Mouse (Mus musculus): Measurements from ENCODE around the gene Cldn14. TPM values are rescaled to one million over a fixed set of nuclear protein-coding genes. Genes with fewer than 3 reads are reported as not detected.

Cldn14 gene
- polyA plus RNA-seq, 1 experiment = 1.7 TPM

DNA sequence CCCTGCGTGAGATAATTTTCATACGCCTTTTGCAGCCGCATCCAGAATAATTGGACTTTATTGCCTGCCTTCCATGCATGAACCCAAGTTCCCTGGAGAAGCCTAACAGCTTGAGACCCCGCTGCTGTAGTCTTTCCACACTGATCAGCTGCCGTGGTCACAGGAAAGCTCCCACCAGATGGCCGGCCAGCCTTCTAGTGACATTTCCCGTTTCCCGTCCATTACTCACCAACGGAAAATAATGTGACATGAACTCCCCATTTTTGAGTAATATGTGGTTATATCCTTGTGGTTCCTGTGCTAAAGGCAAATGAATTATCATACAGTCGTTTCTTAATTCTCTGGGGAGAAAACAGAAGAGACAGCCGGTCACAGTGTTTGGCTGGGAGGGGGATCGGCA lies 51.2 kb downstream of the Cldn14 start:
- DNase-seq (ENCODE audit: extremely low spot score in 1 of 2, low spot score in 1 of 2) = no peak

DNA sequence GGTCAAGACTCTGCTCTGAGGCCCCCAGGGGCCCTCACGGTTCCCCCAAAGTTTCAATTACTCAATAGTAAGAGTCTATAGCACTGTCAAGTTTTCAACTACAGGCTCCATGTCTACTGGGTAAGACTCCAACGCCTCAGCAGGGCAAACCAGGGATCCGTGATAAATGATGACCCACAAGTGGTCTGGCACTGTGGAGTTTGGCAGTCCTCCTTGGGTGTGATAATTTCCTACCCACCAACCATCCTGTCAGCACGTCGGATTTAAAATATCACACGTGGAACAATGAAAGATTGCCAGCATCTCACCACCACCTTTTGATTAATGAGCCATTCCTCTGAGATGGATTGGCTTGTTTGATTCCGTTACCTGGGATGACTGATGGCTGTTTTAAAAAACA lies 51.7 kb downstream of the Cldn14 start:
- DNase-seq (ENCODE audit: extremely low spot score in 1 of 2, low spot score in 1 of 2) = no peak

DNA sequence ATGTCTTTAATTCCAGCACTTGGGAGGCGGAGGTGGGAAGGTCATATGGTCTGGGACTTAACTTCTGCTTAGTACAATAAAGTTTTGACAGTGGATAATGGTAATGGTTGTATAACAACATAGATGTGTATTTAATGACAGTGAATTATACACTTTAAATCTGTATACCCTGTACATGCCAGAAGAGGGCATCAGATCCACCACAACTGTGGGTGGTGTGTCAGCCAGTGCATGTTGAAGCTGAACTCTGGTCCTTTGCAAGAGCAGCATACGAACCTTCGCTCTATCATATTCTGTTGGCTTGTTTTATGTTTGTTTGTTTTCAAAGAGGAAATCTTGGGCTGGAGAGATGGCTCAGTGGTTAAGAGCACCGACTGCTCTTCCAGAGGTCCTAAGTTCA lies 61.2 kb downstream of the Cldn14 start:
- DNase-seq (ENCODE audit: extremely low spot score in 1 of 2, low spot score in 1 of 2) = no peak

DNA sequence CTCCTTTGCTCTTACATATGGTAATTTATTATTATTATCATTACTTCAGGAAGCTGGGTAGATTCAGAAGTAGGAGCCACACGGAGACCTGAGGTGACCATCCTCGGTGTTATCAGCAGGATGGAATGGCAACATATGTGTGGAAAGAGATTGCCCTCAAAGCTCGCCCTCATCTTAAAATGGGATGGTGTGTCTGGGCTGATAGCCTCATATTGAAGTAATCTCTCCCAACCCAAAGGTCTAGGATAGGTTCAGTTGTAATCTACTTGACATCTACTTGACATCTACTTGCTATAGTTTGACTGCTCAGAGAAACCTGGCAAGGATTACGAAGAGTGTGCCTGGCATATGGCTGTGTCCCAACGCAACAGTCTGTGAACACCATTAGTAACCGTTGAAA lies 64.3 kb downstream of the Cldn14 start:
- DNase-seq (ENCODE audit: extremely low spot score in 1 of 2, low spot score in 1 of 2) = no peak

DNA sequence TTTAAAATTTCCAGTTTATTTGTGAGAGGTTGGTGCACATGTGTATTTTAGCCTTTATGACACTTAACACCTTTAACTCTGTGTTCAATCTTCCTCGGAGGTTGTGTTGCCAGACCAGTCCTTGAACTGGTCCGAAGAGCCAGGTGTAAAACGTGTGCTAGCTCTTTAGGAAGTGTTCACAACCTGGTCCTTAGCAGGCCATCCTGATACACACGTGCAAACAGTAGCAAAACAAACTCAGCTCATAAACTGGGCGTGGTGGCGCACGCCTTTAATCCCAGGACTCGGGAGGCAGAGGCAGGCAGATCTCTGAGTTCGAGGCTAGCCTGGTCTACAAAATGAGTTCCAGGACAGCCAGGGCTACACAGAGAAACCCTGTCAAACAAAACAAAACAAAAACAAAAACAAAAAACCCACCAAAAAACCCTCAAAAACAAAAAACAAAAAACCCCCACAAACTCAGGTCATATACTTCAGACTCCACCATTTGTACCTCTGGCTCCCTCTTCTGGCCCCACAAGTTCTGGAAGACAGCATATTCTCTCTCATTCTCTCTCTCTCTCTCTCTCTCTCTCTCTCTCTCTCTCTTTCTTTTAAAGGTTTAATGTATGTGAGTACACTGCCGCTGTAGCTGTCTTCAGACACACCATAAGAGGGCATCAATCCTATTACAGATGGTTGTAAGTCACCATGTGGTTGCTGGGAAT lies 65.7 kb downstream of the Cldn14 start:
- no peak for DNase-seq (ENCODE audit: extremely low spot score in 1 of 2, low spot score in 1 of 2)

DNA sequence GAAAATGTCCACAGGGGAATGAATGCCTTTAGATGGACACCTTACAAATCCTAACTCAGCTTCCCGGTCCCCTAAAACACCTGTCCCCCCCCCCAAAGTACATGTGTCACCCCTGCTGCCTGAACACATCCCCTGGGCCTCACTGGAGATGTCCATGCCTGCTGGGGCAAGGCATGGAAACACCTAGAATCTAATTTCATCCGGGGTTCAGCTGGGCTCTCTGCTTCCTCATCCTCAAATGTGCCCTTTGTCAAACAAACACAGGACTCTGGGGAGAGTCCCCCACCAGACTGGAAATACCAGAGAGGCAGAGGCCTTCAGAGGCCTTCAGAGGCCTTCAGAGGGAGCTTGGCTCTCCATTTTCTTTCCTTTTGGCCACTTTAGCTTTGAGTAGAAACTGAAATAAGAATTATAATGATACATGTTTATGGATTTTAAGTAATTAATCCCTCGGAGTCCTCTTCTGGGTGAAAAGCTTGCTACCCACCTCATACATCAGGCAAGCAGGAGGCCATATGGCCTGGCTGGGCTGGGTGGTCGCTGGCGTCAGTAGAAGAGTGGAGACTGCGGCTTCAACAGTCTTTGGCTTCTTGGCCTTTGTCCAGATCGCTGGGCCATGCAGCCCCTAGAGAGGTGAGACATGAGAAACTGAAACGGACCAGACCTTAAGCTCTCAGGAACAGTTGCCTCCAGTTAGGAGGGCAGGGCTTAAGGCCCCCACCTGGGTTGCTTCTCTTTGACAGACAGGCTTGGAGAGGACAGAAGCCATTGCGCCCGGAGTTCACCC lies 66.7 kb downstream of the Cldn14 start:
- DNase-seq (ENCODE audit: extremely low spot score in 1 of 2, low spot score in 1 of 2) = no peak

DNA sequence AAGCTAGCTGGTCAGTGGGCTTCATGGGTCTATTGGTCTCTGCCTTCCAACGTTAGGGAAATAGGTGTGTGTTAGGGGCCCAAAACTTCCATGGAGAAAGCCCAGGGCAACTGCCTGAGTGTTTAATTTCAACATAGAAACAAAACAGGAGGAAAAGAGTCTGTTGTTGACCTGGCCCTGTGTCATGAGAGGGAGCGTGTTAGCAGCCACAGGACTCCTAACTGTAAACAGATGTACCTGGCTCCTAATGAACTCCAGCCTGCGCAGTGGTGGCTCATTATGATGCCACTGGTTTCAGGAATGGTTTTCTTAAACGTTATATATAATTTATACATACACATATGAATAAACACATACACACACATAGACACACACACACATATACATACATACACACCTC lies 68.7 kb downstream of the Cldn14 start:
- no peak for DNase-seq (ENCODE audit: extremely low spot score in 1 of 2, low spot score in 1 of 2)

DNA sequence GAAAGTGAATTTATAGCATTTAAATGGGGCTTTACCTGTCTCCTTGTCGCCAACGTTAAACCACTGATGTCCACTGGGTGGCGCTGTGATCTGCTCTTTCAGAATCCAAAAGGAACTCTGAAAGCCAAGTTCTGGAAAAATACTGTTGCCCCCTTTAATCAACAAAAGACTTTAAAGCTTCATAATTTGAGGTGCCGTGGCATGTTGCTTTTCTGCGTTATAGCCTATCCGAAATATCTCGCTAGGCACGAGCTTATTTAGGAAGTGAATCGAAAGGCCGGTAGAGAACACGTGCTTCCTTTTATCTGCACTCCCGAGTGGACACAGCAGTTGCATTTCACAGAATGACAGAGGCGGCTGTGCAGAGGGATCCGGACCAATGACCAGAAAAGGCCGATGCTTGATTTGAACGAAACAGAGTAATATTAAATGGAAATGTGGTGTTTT lies 70.2 kb downstream of the Cldn14 start:
- DNase-seq (ENCODE audit: extremely low spot score in 1 of 2, low spot score in 1 of 2) = peak in 1 of 2 experiments; percentile 88

DNA sequence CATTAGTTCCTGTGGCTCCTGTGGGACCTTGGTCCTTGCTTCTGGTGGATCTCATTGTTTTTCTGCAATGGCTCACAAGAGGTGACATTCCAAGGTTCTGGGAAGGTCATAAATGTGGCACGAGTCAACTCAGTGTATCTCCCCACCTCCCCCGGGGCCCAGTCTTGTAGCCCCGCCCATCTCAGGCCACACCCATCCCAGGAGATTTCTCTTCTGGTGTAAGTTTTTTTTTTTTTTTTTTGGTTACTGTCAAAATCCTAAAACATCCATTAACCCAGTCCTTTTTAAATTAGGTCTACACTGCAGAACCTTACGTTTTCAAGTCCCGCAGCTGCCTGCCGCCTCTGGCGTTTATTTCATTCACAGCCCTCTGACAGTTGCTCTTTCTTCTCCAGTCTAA lies 73.6 kb downstream of the Cldn14 start:
- no peak for DNase-seq (ENCODE audit: extremely low spot score in 1 of 2, low spot score in 1 of 2)

DNA sequence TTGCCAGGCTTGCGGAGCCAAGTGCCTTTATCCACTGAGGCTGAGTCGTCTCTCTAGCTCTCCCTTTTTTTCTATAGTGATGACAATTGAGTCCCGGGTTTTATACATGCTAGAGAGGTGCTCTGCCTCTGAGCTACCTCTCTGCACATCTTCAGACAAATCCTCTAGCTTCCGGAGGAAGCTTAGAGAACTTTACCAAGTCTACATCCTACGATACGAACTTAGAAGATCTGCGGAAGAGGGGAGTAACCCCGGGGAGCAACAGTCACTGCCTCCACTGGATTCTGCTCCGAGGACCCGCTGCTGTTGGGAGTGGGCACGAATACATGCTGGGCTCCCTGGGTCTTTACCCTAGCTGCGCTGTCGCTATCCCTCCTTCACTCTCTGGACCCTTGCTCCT lies 74.0 kb downstream of the Cldn14 start:
- DNase-seq (ENCODE audit: extremely low spot score in 1 of 2, low spot score in 1 of 2) = no peak

DNA sequence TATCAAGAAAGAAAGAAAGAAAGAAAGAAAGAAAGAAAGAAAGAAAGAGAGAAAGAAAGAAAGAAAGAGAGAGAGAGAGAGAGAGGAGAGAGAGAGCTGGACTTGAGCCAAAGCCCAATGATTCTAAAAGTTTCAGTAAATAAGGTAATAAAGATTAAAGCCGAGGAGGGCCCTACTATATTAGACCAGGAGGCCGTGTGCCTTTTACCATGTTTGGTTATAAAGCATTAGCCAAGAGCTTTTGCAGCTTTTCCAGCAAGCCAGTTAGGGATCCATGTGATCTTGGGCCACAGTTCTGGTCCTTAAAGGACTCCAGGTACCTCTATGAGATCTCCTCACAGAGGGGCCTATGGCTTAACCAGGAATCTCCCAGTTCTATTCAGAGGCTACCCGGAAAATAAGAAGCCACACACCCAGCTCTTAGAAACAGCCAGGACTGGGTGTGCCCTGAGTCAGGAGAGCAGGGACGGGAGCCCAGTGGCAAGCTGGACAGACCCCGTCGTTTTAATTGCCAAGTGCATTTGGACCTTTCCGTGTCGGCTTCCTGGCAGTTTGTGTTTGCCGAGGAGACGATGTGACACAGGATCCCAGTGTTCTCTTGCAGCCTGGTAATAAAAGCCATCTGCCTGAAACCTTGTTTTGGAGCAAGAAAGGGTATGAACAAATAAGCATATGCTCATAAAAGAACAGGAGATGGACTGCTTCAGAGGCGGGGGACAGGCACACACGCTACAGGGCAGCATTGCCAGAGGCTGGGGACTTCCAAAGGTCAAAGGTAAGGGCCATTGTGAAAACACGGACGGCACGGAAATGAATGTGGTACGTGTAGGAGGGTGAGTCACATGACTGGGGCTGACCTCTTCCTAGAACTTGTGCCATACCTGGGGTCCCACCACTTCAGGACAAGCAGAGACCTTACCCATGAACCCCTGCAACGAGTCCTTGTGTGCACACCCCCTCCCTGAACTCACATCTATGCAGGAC lies 76.2 kb downstream of the Cldn14 start:
- DNase-seq (ENCODE audit: extremely low spot score in 1 of 2, low spot score in 1 of 2) = no peak

DNA sequence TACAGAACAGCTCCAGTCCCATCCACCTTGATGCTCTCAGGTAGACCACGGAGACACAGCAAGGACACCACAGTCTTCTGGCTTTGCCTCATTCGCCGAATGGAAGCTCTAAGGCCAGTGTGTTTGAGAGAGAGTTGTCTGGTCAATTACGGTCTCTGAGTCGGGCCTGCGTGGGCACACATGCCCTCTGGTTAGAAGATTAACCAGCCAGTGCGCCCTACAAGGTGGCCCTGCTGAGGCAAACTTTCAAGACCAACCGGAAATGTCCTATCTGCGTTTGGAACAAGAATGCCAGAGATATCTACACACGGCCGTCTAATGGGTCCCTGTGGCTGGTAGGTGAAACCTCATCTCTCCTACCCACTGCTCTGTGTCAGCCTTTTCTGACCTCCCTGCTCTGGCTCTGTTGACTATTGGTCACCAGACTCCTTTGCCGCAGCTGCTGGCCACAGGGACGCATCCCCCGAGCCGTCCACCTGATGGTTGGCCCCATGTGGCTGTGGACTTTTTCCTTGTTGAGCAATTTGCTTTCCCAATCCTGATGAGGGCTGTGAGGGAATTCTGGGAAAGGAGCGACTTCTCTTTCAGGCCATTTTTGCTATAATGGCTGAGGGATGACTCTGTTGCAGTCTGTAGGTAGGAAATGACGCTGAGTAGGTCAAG lies 79.1 kb downstream of the Cldn14 start:
- DNase-seq (ENCODE audit: extremely low spot score in 1 of 2, low spot score in 1 of 2) = no peak

DNA sequence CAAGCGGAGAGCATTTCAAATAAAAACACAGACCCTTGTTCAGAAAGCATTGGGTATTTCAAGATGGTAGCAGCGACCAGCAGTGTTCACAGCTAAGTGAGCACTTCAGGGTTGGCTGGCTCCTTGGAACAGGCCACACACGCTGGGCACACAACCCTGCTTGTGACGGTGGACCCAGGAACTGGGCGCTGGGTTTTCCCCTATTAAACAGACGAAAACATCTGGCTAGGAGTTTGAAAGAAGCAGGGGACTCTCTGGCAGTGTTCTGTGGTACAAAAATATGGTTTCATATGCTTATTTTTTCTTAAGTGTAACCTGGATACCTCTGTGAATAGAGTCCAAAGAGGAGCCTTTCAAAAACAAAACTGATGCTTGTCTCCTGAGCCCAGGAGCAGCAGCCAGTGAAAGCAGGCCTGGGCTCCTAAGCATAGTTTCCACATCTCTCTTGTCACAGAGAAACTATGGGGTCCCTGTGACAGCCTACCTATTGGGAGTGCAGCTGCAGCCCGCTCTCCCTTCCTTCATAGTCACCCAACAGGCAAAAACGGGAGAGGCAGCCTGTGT lies 82.9 kb downstream of the Cldn14 start:
- DNase-seq (ENCODE audit: extremely low spot score in 1 of 2, low spot score in 1 of 2) = no peak

DNA sequence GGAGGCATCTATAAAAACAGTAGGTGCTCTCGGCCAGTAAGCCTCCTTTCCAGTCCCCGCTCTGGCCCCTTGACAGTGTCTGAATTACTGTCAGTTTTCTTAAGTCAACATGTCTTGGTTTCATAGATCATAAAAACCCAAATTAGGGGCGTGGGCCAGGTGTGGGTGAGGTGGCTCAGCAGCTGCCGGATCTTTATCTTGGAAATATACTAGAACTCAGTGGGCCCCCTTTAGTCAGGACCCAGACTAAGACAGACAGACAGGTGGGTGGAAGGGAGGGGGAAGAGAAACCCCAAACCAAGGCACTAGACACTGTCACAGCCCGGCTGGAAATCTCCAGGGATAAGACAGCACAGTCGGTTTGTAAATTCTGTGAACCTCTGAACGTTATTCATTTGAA lies 84.8 kb downstream of the Cldn14 start:
- DNase-seq (ENCODE audit: extremely low spot score in 1 of 2, low spot score in 1 of 2) = no peak

DNA sequence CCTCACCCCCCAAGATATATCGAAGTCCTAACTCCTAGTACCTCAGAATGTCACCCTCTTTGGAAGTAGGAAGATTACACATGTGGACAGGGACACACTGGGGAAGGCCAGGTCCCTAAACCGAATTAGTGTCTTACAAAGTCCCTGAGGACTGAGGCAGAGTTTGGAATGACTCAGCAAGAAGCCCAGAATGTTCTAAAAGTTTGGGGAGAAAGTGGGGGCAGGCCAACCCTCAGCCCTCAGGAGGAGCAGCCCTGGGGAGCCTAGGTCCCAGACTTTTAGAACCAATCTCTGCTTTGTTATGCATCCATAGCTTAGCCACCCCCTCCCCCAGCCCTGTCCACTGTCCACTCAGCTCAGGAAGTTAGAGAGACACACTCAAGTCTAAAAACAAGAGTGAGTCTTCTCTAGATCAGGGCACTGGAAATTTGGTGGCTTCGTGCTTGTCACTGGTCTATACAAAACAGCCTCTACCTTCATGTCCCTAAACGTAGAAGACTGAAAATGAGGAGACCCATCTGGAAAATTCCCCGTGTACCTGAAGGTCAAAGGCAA lies 85.7 kb downstream of the Cldn14 start:
- DNase-seq (ENCODE audit: extremely low spot score in 1 of 2, low spot score in 1 of 2) = no peak

DNA sequence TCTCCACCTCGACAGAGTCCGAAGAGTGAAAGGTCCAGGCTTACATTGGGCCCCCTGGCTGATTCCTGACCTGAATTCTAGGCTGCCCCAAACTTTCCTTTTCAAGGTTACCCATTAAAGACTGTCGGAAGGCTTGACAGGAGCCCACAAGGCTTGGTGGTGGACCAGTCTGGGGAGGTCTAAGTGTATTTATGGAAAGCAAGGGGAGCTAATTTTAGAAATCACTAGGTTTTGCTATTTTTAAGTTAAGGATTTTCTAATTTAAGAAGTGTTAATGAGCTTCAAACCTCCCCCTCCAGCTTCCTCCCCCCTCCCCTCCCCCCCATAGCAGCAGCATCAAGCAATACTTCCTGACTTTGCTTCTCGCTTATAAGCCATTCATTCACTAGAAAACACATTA lies 88.0 kb downstream of the Cldn14 start:
- no peak for DNase-seq (ENCODE audit: extremely low spot score in 1 of 2, low spot score in 1 of 2)

DNA sequence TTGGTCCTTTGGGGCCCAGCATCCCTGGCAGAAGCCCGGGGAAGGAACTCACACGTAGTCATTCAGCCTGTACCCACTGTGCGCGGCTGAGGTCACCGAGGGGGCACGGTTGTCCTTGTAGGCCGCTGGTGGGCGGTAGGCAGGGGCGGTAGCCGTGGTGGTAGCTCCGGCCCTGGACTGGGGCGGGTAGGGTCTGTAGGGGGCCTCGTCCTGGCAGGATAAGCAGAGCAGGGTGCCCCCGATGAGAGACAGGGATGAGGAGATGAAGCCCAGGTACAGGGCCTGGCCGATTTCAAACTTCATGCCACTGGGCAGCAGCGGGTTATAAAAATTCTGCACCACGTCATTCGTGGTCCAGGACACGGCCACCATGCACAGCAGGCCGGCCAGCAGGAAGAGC lies 89.4 kb downstream of the Cldn14 start:
- no peak for DNase-seq (ENCODE audit: extremely low spot score in 1 of 2, low spot score in 1 of 2)

DNA sequence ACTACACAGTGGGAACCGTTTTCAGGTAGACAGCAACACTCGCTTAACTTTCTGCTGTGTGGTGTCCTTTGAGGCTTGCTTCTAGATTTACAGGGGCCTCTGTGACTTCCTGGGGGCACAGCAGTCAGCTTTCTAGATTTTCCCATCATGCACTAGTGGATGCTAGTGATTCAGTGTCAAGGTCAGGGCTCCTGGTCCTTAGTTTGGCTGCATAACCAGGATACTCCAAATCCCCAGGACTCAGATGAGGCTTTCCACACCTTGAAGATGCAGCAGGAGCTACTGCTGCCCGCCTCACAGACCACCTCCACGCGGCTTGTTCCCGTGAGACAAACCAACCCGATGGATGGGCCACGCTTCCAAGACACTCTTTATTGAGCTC lies 90.0 kb downstream of the Cldn14 start:
- no peak for DNase-seq (ENCODE audit: extremely low spot score in 1 of 2, low spot score in 1 of 2)

DNA sequence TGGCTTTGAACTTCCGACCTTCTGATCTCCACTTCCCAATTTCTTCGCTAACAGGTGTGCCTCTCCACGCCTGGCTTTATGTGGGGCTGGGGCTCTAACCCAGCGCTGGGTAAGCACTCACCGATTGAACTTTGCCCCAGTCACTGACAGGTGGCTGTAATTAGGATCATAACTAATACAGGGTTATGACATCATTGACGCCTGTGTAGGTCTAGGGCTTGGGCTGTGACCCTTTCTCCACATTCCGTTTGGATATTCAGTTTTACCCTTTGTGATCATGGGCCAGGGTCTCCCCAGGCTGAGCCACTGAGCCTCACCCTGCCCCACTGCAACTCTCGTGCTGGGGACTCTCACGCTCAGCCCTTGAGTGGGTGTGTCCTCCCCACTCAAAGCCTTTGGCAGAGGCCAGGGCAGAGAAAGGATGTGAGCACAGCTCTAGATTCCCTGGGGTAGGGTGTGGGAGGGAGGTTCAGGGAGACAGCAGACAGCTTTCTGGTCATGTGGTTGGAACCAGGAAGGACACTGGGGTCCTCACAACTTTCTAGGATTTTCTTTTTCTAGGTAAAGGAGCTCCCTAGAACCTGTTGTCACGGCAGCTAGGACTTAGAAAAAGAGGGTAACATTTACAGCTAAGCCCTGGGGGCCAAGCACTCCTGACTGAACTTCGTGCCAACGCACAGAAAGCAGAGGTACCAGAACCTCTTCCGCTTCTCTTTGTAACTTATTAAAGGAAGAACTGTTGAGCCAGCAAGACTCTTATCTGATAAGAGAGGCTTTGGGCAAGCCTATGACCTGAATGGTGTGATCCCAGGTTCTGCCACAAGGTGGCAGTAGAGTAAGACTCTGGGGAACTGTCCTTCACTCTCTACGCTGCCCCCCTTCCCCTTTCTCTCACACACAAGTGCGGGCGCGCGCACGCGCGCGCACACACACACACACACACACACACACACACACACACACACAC lies 90.6 kb downstream of the Cldn14 start:
- peak; percentile 44 to 95 for DNase-seq (ENCODE audit: extremely low spot score in 1 of 2, low spot score in 1 of 2)

Measured in frontal cortex, adult 2 months (tissue).